Mouse (Mus musculus) cerebellum, adult 2 months (tissue): ENCODE measurements around the gene Map3k6.

Source experiments
- CTCF ChIP-seq: fragments of 200-500 bp; IDR thresholded peaks from 2 replicates; pipeline ENCODE4 v1.5.1; 2011; ENCODE audit warnings: low read depth, mild to moderate bottlenecking, control low read depth, low read length, moderate library complexity, borderline replicate concordance; ENCODE audit not compliant: insufficient read depth
- POLR2A ChIP-seq: fragments of 200-500 bp; IDR thresholded peaks from 2 replicates; pipeline ENCODE4 v1.6.1; 2011; ENCODE audit warnings: low read length, control low read depth, borderline replicate concordance; ENCODE audit not compliant: insufficient read depth

GRCm38 (mm10) chr4:133229582-133229981 lies 11.0 kb upstream of the Map3k6 start:
- TF ChIP-seq CTCF, result no peak
- no peak for TF ChIP-seq POLR2A
